Mouse (Mus musculus) megakaryocyte, adult 5-6 weeks (primary cell): ENCODE measurements at regions not wholly inside any gene's neighbourhood (a gene's known extent, or its start where the extent isn't known, plus 50 kb on each side); places are given as distances from the start of the nearest gene placed in this dataset.

Source experiments
- ATAC-seq: 2 replicates; pipeline ENCODE4 v1.8.0; 2016; ENCODE audit warnings: mild to moderate bottlenecking, inconsistent platforms; ENCODE audit not compliant: poor library complexity, severe bottlenecking

DNA sequence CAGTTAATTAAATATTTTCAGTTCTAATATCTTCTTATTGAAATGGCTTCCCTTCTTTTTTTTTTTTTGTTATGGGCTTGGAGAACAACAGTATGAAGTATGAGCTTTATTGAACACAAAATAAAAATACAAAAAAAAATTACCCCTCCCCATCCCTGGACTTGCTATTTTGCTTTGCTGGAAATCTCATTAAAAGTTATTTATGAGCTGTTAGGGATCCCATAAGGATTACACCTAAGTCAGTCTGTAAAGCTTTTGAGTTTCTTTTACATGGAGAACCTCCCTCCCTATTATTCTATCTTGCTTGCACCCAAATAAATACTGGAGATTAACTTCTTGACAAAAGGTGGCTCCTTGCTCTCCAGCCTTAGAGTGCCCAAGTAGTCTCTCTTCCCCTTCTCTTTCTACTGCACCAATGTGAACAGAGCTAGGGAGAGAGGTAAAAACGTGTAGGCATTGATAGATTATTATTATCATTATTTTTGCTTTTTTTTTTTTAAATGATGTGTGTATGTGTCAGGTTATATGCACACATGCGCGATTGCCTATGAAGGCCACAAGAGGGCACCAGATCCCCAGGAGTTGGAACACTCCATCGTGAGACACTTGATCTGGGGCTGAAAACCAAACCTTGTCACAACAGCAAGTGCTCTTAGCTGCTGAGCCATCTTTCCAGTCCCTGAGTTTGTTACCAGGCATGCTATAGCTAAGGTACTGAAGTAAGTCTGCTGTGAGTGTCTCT lies 186.6 kb upstream of the Habp2 start:
- no peak for ATAC-seq

DNA sequence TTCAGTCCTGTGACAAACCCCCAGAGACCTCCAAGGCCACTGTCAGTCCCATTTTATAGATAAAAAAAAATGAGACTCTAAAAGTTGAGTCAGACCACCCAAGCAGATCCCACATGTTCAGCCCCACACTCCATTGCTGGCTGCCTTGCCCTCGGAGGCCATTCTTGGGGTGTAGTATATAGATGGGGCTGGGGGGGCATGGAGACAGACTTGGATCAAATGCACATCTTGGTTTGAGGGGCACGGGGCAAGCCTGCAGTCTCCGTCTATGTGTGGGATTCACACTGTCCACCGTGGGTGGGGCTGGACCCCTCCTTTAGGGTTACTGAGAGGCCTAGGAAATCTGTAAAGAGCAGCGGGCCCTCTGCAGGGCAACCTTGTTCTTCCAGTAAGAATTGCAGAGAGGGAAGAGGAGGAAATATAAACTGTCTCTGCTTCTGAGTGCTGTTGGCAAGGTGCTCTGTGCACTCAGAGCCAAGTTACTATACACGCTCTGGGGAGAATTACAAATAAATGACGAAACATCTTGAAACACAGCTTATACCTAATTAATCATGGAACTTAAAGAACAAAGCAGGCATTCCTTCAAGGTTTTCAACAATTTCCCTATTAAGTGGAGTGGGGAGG lies 184.4 kb upstream of the Habp2 start:
- ATAC-seq = no peak

DNA sequence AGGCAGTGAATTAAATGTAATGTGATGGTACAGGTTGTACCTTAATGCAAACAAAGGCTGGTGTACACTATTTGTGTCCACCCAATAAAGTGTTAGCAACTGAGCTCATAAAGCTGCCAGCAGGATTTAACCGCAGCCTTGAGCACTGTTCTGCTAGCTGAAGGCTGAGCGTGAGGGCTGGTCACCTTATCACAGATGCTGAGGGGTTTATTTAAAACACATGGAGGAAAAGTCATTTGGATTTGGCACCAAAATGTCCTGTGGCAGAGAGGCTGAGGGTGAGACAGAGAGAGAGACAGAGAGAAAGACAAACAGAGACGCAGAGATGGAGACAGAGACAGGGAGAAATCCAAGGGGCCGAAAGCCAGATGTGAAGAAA lies 181.9 kb upstream of the Habp2 start:
- ATAC-seq = no peak

DNA sequence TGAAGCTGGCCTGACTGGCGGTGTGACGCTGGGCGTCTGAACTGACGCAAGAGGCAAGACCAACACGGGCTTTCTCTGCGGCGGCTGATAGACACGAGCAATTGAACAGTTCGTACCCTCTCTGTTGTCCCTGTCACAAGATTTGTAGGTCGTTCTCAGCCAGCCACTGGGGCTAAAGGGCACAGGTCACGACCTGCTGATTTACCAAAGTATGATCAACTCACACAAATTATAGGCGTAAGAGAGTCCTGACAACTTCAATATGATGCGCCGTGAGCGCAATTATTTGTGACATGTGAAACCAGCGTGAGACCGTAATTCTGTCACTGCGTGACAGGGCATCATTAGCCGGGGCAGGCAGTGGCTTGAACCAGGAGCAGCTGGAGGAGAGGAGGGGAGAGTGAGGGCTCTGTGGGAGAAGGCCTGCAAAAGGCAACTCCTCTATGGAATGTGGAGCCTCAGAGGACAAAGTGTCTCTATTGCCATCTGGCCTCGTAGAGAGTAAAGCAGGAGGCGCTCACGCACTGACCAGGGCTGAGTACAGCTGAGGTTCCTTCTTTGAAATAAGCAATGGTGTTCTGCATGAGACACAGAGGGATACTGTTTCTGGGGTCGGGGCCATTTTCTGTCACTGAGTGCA lies 181.4 kb upstream of the Habp2 start:
- no peak for ATAC-seq

DNA sequence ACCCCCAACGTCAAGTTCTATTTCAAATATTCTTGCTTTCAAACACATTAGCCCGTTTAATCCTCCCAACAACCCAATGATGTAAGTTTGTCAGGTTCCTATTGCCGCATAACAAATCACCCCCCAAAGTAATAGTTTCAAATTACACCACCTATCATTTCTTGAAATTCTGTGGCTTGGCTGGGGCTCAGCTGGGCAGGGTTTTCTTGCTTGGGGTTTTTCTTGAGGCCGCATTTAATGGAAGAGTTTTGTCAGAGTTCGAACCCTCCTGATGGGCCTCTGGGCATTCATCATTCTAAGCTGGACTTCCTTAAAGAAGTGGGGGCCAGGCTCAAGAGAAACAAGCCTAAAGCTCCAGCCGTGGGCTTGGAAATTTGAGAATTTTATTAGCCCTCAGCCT lies 178.1 kb upstream of the Habp2 start:
- ATAC-seq = no peak

DNA sequence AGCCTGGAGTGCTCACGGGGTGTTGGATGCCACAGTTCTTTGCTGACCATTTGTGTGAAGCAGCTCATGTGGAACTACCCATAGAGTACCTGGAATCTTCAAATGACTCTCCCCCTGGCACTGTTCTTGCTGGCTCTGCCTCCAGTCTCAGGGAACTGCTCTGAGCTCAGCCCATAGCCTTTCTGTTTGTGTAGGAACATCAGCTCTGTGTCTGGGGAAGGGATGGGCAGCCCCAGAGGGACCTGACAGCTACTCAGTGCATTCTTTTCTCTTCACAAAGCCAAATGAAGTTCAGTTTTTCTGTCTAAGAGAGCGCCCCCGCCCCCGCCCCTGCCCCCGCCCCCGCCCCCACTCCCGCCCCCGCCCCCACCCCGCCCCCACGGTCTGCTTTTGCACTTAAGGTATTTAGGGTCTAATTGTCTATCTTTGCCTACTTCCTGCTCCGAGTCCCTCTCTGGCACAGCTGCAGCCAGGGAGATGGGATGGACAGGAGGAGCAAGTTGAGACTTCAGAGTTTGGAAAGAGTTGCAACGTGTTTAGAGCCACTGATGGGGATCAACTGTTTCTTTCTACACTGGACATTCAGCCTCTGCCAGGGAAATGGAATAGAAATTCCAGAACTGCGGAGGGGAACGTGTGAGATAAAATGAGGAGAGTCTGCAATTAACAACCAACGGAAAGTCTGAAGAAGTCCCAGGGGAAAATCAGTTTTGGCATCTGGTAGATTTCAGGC lies 171.2 kb upstream of the Habp2 start:
- no peak for ATAC-seq

DNA sequence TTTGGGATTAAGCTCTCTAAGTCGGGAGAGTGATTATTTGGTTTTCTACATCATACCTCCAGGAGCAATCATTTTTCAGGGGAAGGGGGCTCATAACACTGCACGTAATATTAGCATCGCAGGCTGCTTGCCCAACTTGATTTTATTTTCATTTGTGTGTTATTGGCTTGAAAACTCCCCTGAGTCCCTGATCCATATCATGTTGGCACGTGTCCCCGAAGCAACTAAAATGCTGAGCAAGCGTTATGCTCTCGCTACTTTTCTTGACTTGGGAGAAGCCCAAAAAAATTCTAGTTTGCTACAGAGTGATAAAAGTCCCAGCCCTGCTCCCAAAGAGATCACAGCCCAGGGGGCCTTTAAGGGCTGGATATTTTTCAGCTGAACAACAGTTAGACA lies 170.7 kb upstream of the Habp2 start:
- no peak for ATAC-seq

DNA sequence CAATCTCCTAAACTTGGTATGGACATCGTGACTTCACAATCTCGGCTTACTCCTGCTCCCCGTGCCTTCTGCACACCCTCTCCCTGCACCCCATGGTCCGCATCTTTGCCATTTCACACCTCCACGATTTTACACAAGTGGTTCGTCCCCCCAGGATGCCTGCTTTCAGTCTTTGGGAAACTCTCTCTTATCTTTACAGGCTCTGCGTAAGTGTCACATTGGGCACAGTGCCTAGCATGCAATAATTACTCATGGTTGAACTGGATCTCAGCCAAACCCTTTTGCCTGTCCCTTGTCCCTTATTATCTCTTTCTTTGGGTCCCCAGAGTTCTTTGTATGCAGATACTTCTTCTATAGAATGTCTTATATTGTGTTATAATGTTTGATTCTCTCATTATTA lies 166.2 kb upstream of the Habp2 start:
- ATAC-seq = no peak

DNA sequence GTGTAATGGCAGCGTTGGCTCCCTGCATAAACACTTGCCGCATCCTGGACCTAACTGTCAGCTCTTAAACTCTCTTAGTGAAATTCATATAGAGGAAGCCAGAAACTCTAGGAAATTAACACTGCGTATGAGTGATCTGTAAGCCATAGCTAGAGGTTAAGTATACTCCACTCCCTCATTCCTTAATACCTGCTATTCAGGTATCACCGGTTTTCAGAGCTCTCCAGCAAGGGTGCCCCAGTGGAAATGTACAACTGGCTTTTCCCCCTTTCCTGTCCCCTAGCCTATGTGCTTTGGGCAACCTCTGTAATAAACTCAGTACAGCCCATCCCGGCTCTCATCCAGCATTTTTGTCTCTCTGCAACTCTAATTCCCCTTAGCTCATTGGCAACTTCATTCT lies 164.8 kb upstream of the Habp2 start:
- no peak for ATAC-seq

DNA sequence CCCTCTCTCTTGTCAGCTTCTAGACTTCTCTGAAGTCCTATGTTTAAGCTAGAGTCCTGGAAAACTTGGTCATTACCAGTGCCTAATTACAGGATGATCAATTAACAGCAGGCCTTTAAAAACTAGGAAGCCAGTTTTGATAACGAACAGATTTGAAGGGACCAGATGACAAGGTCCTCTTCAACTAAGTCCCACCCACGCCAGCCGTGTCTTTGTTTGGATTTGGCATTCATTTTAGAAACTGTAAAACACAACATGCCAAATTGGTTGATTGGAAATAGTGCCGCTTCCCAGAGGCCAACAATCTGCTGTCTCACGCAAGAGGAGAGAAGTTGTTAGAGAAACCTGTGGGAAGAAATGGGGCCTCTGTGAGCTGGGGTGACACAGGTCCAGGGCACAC lies 155.4 kb upstream of the Habp2 start:
- ATAC-seq = no peak

DNA sequence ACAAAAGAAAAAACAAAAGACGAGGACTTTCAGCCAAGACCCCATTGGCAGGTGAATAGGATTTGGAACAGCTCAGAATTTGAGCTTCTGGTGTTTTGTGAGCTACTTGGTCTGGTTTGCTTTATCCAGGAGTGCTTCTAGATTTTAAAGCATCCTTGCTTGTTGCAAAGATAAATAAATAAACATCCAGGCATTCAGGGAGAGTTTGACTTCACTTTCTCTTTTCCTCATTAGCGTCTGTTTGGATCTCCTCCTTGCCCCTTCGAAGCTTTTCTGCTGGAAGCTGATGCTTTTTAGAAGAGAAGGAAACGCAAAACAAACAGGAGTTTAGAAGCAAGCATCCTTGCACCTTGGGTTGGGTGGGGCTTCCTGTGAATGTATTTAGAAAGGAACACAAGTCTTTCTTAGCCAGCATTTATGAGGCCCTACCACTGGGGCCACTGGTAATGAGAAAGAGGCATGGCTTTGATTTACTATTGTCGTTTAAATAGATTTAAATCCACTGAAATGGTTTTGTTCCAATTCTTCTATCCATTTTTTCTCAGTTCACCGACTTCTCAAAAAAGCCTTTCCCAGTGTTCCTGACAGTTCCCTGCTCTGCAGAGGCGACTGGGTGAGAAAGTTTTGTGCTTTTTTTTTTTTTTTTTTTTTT lies 153.9 kb upstream of the Habp2 start:
- ATAC-seq = no peak

DNA sequence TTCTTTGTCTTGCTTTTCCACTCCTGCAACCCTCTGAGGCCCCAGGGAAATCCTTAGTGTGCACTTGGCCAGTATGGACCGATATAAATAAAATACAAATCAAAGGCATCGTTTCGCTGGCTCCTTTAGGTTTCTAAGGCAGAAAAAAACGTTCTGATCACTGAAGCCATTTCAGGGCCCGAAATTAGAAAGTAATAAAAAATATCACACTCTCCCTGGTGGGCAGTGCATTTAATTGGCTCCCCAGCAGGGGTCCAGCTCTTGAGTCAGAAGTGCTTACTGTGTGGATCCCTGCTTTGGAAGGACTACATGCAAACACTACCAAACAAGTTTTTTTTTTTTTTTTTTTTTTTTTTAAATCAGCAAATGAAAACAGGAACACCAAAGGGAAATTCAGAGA lies 153.4 kb upstream of the Habp2 start:
- no peak for ATAC-seq

DNA sequence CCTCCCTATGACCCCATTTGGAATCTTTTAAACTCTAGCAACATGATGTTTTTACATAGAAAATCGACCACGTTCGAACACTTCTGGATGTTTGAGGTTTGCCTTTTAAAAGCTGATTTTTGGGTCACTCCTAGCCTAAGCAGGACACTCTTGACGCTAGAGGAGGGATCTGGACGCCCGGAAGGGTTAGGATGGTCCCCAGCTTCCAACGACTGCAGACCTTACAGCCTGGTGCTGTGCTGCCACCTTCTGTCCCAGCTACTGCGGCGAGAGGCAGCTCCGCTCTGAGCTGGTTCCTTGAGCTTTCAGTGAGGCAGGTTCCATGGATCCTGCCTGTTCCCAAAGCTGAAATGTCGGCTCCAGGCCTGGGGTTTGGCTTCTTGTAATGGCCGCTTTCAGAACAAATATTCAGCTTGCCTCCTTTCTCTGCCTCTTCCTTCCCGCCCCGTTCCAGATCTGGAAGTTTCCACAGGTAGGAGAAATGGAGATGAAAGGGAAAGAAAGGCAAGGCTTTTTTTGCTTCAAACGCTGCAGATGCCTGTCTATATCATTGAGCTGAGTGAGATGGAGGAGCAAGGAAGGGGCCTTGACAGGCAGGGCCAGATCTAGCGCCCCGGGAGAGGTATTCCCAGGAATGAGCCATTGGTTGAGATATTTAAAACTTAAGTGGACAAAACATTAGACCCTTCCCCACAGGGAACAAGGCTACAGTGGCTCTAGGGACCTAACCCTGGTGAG lies 152.7 kb upstream of the Habp2 start:
- ATAC-seq = no peak

DNA sequence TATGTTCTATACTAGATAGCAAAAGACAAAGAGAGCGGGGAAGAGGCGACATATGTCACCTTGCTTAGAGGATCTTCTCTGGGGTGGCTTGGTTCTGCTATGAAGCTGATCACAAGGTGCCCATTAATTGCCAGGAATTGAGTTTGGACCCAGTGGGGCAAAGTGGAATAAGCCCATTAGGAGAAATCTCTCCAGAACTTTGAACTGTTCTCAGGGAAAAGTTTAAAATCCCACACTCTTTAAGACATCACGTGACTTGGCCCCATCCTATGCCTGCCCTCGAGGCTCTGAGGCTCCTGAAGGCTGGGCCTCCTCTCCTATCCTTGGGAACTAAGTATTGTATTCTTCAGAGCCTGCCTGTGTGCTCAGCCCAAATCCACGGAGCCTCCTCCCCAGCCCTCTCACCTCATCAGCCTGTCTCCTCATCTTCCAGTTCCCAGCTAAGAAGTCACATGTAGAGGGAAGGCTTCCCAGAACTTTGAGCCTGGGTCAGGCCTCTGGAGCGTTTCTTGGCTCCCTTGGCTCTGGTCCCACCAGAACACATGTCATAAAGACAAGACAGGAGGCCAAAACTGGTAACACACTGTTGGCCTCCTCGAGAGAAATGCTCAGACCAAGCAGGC lies 151.5 kb upstream of the Habp2 start:
- ATAC-seq = no peak

DNA sequence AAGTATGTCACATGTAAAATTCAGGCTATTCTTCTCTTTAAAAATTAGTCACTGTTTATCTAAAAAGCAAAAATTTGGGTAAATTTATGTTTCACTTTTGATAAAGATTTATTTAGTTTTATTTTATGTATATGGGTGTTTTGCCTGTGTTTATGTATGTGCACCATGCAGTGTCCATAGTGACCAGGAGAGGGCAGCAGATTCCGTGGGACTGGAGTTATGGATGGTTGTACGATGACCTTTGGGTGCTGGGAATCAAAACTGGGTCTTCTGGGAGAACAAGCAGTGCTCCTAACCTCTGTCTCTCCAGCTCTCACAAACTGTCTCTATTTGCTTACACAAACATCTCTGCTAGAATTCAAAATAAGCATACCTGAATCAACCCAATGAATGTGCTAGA lies 146.4 kb upstream of the Habp2 start:
- no peak for ATAC-seq

DNA sequence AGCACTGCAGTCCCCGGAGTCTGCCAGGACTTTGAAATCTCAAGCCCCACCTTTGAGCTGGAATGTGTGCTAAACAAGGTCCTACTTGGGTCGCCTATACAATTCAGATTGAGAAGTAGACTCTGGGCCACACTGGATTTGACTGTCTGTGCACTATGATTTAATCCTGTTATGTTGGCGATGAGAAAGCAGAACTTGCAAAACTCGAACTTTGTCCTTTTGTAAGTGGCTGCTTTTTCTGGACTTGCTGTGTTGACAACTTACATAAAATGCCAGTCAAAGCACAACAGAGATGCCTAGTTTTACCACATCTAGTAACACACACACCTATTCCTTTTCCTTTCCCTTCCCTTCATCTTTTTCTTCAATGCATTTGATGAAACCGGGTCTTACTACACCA lies 142.7 kb upstream of the Habp2 start:
- ATAC-seq = no peak

DNA sequence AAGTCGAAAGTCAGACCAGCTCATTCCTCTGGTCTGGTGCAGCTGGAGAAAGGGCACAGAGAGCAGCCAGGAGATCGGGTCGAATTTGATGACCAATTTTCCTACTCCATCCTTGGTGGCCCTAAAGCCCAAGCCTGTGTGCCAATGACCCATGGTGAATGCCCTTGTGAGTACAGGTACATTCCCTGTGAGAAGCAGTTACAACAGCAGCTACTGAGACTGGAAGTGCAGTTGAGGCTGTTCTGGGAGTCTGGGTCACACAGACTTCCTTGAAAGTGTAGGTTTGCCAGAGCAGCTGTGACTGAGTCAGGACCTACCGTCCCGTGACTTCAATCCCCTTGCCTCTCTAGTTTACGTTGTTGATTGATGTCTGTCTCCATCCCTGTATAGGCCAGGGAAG lies 129.8 kb upstream of the Habp2 start:
- no peak for ATAC-seq

DNA sequence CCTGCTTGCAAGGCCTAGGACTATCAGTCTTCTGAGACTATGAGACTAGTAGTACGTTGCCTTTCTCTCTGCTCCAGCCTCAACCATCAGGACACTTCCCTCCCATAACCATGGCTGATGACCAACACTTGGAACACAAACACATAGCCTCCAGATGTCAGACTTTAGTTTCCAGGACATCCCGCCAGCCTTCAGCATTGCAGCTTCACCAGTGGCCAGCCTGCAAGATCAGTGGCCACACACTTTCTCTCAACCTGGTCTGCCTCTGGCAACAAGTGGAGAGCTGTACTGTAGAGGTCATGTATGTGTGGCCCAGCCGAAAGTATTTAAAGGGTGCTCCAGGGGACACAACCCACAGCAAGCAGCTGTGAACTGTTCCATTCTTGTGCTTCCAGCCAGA lies 124.8 kb upstream of the Habp2 start:
- no peak for ATAC-seq

DNA sequence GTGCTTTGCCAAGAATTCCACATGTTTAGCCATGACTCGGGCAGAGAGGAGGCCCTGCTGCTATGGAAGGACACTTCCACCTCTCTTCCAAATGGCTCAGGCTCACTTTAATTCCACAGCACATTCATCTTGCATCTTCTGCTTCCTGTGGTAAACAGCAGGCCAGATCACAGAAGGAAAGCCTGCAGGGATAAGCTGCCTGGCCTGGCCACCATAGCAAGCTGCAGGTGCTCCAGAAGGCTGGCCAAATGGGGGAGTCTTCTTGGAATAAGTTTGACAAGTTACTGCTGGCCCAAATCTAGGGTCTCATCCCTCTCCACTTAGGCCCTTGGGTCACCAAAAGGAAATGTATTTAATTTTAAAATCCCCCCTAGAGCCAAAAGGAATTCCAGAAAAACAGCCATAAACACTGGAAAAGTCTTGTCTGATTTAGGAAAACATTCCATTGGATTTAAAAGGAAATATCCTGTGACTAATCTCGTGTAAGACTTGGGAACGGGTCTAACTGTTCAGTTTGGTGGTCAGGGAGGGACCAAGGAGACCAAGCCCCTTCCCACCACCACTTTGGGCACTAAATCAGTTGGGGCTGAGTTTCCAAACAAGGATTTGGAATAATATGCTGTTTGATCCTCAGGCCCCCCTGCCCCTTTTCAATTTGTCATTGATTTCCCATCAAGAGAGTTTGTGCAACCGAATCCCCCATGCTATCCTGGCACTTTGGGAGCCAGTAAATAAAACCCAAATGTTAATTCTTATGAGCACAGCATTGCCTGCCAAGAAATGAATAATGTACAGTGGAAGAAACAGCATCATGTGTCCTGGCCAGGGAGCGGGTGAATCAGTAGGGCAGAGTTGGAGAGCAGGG lies 117.6 kb upstream of the Habp2 start:
- ATAC-seq = no peak

DNA sequence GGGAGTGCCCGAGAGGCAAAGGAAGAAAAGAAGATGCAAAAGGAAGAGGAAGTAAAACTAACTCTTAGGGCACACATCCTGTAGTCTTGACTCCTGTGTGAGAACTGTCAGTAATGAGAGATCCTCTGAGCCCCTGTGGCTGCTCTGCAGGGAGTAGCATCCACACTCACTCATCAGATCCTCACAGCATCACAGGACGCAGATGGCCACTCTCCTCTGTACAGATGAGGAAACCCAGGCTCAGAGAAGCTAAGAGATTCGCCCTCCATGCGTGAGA lies 117.0 kb upstream of the Habp2 start:
- peak; percentile 45 for ATAC-seq
